Mouse (Mus musculus) forelimb bud, embryonic 11.5 days (tissue): ENCODE data around the gene Atn1.

ENCODE experiments used
- DNase-seq: peaks from one replicate; pipeline ENCODE4 v3.0.0-alpha.2; 2012; ENCODE audit warnings: low read depth, low spot score

Gene Atn1

GRCm38 (mm10) chr6:124767920-124768703, 11.8 kb upstream of the Atn1 start:
- DNase-seq: no peak

GRCm38 (mm10) chr6:124767536-124767919, 11.2 kb upstream of the Atn1 start:
- DNase-seq: no peak

- no peak for DNase-seq
These were observed 9.6 kb upstream of the Atn1 start for GRCm38 (mm10) chr6:124765951-124766350.

- peak; percentile 90 for DNase-seq
These were observed 2.9 kb upstream of the Atn1 start for GRCm38 (mm10) chr6:124759259-124759658.

GRCm38 (mm10) chr6:124758849-124759232, 2.5 kb upstream of the Atn1 start:
- no peak for DNase-seq

GRCm38 (mm10) chr6:124757909-124758848, 1.9 kb upstream of the Atn1 start:
- DNase-seq: no peak

DNA sequence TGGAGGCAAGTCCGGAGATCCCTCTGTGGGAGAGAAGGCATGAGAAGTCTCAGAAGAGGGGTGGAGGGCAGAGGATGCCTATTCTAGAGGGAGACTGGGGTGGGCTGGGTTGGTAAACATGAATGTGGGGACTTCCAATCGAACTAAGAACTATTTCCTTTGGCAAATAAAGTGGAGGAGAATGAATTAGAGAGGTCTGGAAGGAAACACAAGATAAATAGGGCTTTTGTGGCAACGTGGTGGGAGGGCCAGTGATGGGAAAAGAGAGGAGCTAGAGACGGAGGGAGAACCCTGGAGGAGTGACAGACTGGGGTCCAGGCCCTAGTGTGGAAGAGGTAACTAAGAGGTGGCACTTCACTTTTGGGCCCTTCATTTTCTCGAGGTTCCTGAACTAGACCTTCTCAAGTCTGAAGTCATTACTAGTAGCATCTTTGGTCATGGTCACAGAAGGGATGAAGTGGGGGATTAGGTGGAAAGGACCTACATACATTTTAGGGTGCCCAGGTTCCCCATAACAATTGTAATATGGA, 1.1 kb upstream of the Atn1 start:
- no peak for DNase-seq

DNA sequence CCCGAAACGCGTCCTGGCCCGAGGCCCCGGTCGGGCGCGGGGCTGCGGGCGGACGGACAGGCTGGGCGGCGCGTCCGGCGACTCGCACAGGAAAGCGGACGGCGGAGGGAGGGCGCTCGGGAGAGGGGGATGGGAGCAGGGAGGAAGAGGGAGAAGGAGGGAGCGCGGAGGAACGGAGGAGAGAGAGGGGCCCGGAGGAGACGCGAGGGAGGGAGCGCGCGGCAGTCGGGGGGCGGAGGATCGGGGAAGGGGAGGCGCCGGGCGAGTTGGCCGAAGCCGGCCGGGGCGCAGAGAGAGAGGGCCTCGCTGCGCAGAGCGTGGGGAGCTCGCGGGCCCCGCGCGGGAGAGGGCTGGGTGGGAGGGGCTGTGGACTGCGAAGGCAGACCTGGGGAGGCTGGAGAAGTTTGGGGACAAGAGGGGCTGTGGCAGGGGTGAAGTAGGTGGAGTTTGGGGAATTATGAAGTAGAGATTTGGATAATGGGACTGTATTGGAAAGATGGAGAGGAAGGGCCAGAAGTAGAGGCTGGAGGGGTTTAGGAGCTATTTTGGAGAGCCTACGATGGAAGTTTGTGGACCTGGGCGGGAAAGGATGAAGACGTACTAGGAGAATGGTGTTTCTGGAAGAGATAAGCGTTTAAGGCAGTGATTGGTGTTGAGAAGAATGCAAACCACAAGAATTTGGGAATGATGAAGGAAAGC, 477 bp upstream of the Atn1 start:
- peak; percentile 79 for DNase-seq

DNA sequence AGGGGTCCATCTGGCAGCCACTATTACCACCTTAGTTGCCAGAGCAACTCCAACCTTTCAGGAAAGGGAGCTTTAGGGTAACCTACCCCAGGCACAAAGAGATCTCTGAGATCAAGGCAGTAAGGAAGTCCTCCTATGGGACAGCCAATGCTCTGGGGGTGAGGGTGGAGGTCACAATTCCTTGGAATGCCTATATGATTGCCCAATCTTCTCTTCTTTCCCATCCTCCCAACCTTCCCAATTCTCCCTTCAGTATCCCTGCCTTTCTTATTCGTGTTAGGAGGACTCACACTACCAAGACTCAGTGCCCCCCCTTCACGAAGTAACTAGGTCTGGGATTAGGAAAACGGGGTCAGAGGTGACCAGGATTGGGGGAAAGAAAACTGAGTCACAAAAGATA, 1.0 kb downstream of the Atn1 start:
- DNase-seq: no peak

- no peak for DNase-seq
These were observed 2.5 kb downstream of the Atn1 start for GRCm38 (mm10) chr6:124753861-124754260.

GRCm38 (mm10) chr6:124750405-124750804, 5.9 kb downstream of the Atn1 start:
- no peak for DNase-seq

- DNase-seq: no peak
These were observed 9.4 kb downstream of the Atn1 start for GRCm38 (mm10) chr6:124746654-124747632.

DNA sequence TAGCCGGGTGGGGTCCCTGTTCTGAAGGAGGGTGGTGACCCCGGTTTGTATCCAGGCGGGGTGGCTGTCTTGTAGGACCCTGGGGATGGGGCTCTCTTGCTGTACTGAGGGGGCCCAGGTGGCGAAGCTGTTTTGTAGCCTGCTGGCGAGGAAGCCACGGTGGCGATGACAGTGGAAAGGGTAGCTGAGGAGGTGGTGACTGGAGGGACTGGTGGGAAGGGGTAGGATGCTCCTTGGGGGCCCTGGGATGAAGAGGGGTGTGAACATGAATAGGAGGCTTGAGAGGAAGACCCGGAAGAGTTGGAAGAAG, 10.1 kb downstream of the Atn1 start:
- no peak for DNase-seq

GRCm38 (mm10) chr6:124745490-124746295, 10.6 kb downstream of the Atn1 start:
- peak; percentile 97 for DNase-seq

DNA sequence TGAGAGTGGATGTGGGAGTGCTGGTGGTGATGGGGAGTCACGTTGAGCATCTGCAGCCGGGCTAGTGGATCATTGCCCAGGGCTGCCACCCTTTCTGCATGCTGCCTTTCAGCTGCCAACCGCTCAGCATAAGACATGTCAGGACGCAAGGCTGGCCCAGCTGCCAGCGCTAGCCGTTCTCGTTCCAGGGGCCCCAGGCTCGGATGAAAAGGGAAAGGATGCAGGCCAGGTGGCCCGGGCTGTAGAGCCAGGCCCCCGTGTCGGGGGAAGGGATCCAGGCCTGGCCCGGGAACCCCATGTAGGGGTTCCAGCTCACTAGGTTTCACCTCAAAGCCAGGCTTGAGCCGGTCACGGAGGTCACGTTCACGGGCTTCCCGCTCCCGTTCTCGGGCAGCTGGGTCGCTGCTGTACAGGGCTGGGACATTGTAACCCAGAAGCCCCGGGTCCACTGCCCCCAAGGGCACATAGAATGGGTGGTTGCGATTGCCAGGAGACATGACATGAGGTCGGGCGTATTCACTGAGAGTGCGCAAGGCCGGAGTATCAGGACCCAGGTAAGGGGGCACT, 11.5 kb downstream of the Atn1 start:
- DNase-seq: no peak

GRCm38 (mm10) chr6:124743647-124744046, 12.7 kb downstream of the Atn1 start:
- no peak for DNase-seq

- DNase-seq: no peak
These were observed 13.3 kb downstream of the Atn1 start for GRCm38 (mm10) chr6:124742839-124743514.

DNA sequence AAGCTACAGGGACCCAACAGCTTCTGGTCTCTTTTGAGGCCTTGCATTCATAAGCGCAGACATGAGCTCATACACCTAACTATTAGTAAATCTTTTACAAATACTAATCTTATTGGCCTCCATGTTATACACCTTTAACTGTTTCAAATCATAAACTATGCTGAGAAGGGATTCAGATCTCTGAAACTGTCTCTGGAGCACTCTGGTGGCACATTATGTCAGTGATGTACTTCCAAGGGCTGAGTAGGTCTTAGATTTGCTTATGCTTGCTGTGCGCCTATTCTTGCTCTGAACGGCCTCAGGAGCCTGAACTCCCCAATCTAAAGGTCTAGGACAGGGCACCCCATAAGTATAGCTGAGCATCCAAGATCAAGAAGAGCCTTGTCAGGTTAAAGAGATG, 14.5 kb downstream of the Atn1 start:
- DNase-seq: no peak
